Mouse (Mus musculus) kidney, adult 2 months (tissue): ENCODE results near the gene Dzip1l. TPM values are rescaled to one million over a fixed set of nuclear protein-coding genes. Genes with fewer than 3 reads are reported as not detected.

Source experiments
- DNase-seq: peaks from one replicate; pipeline ENCODE4 v3.0.0; 2021
- H3K27ac ChIP-seq: fragments of 200-500 bp; 2 replicates; pipeline ENCODE4 v1.5.1; 2012; ENCODE audit warnings: low read depth, low read length, control low read depth, inconsistent platforms; ENCODE audit not compliant: insufficient read depth
- H3K27me3 ChIP-seq: fragments of 200-500 bp; replicated peaks from 2 replicates; pipeline ENCODE4 v1.6.1; 2012; ENCODE audit warnings: mild to moderate bottlenecking, moderate library complexity, low read length, inconsistent platforms; ENCODE audit not compliant: control insufficient read depth, insufficient read depth
- H3K36me3 ChIP-seq: fragments of 200-500 bp; 2 replicates; pipeline ENCODE4 v1.6.1; 2012; ENCODE audit warnings: mild to moderate bottlenecking, moderate library complexity, low read length, inconsistent platforms; ENCODE audit not compliant: control insufficient read depth, insufficient read depth
- H3K4me1 ChIP-seq: fragments of 200-500 bp; 2 replicates; pipeline ENCODE4 v1.6.1; 2011; ENCODE audit warnings: low read length; ENCODE audit not compliant: control insufficient read depth, insufficient read depth
- H3K4me3 ChIP-seq: fragments of 200-500 bp; 2 replicates; pipeline ENCODE4 v1.5.1; 2011; ENCODE audit warnings: mild to moderate bottlenecking, low read depth, low read length, control low read depth; ENCODE audit not compliant: insufficient read depth
- CTCF ChIP-seq: fragments of 200-500 bp; conservative IDR thresholded peaks from 2 replicates; pipeline ENCODE4 v1.5.1; 2011; ENCODE audit warnings: low read depth, mild to moderate bottlenecking, control low read depth, low read length, moderate library complexity, mixed read lengths; ENCODE audit not compliant: insufficient read depth, insufficient read length
- POLR2A ChIP-seq: fragments of 200-500 bp; IDR thresholded peaks from one replicate; pipeline ENCODE4 v1.6.1; 2011; ENCODE audit warnings: low read depth, low read length, control low read depth
- WGBS: fragments of 180-500 bp; shearing (Covaris S2); methylation state at CpG from one replicate; pipeline ENCODE4 v1.1.7; 2018; 5-methylcytosine and 5-hydroxymethylcytosine counted together
- polyA plus RNA-seq: library from polyadenylated mRNA; depleted of rRNA; stranded (reverse); fragments of >200 nt; gene quantifications from 2 replicates; pipeline ENCODE4 v1.2.3, GENCODE M21; 2012

Dzip1l gene
- polyA plus RNA-seq, 1 experiment: 6.8 TPM

GRCm38 (mm10) chr9:99681980-99682570 lies 52.8 kb downstream of the Dzip1l start:
- WGBS: 61% methylated on average over 21 of the region's 21 CpGs
- Histone ChIP-seq H3K4me1 (peaks cover 8% of the 10 kb centered on the region), H3K27me3 (no peaks in the 10 kb centered on the region), H3K4me3 (no peak overlapping the region), H3K27ac (no peak overlapping the region), H3K36me3 (no peaks in the 10 kb centered on the region)
- TF ChIP-seq POLR2A (no peak), CTCF (no peak)
- DNase-seq: no peak

- WGBS: 71% methylated on average over 5 of the region's 5 CpGs
- Histone ChIP-seq H3K4me3 (no peak overlapping the region), H3K27me3 (no peaks in the 10 kb centered on the region), H3K4me1 (peaks cover 12% of the 10 kb centered on the region), H3K36me3 (no peaks in the 10 kb centered on the region), H3K27ac (no peak overlapping the region)
- DNase-seq: no peak
- no peak for TF ChIP-seq CTCF
- TF ChIP-seq POLR2A: no peak
These were observed 55.8 kb downstream of the Dzip1l start for GRCm38 (mm10) chr9:99685061-99685521.

- no peaks in the 10 kb centered on the region for H3K36me3 ChIP-seq
- H3K4me3 ChIP-seq: no peak overlapping the region
- H3K27me3 ChIP-seq: no peaks in the 10 kb centered on the region
- H3K4me1 ChIP-seq: peaks cover 13% of the 10 kb centered on the region
- no peak for TF ChIP-seq CTCF
- TF ChIP-seq POLR2A: no peak
- WGBS: 59% methylated on average over 5 of the region's 5 CpGs
- DNase-seq: peak; percentile 48
- 0 out of 2 replicates have a peak overlapping the region, but pooled peaks have one; percentile 2 for H3K27ac ChIP-seq
These were observed 56.4 kb downstream of the Dzip1l start for GRCm38 (mm10) chr9:99685536-99686231.

- Histone ChIP-seq H3K27ac (peak overlapping the region; percentile 65), H3K4me3 (no peak overlapping the region), H3K4me1 (peaks cover 13% of the 10 kb centered on the region), H3K27me3 (no peaks in the 10 kb centered on the region), H3K36me3 (no peaks in the 10 kb centered on the region)
- 70% methylated on average over 5 of the region's 5 CpGs for WGBS
- DNase-seq: peak; percentile 64
- TF ChIP-seq POLR2A (no peak), CTCF (no peak)
These were observed 60.5 kb downstream of the Dzip1l start for GRCm38 (mm10) chr9:99689796-99690195.

- peak; percentile 88 for DNase-seq
- H3K27ac ChIP-seq: peak overlapping the region; percentile 65
- H3K36me3 ChIP-seq: no peaks in the 10 kb centered on the region
- H3K27me3 ChIP-seq: no peaks in the 10 kb centered on the region
- no peak overlapping the region for H3K4me3 ChIP-seq
- WGBS: 32% methylated on average over 7 of the region's 7 CpGs
- no peak for TF ChIP-seq CTCF
- TF ChIP-seq POLR2A: no peak
- H3K4me1 ChIP-seq: peaks cover 13% of the 10 kb centered on the region
These were observed 61.1 kb downstream of the Dzip1l start for GRCm38 (mm10) chr9:99690386-99690785.

GRCm38 (mm10) chr9:99694961-99695360 lies 65.7 kb downstream of the Dzip1l start:
- H3K27ac ChIP-seq: no peak overlapping the region
- H3K27me3 ChIP-seq: no peaks in the 10 kb centered on the region
- H3K36me3 ChIP-seq: no peaks in the 10 kb centered on the region
- peaks cover 2% of the 10 kb centered on the region; the same call in 1 of the 2 replicates for H3K4me1 ChIP-seq
- no peak overlapping the region for H3K4me3 ChIP-seq
- DNase-seq: no peak
- TF ChIP-seq POLR2A (no peak), CTCF (no peak)
- 65% methylated on average over 7 of the region's 7 CpGs for WGBS

GRCm38 (mm10) chr9:99699752-99700389 lies 70.6 kb downstream of the Dzip1l start:
- Histone ChIP-seq H3K4me3 (no peak overlapping the region), H3K4me1 (peaks cover 6% of the 10 kb centered on the region; the same call in 1 of the 2 replicates), H3K27me3 (no peaks in the 10 kb centered on the region), H3K27ac (no peak overlapping the region), H3K36me3 (no peaks in the 10 kb centered on the region)
- TF ChIP-seq POLR2A (no peak), CTCF (no peak)
- WGBS: 52% methylated on average over 2 of the region's 2 CpGs
- DNase-seq: no peak
